Mouse (Mus musculus): Measurements from ENCODE around the gene Asrgl1.

- TF ChIP-seq POLR2A (IDR thresholded peaks at IDR 0.05; ENCODE audit: insufficient read depth, low read depth, low read length) (peak; percentile 80), CTCF (IDR thresholded peaks at IDR 0.05) (peak; percentile 26)
Observed at GRCm38 (mm10) chr19:9135512-9136331, at the start of gene Asrgl1.

All from heart, adult 2 months (tissue).